Mouse (Mus musculus) heart, adult 18-20 months (tissue): ENCODE measurements around the gene Ano6. TPM values are rescaled to one million over a fixed set of nuclear protein-coding genes. Genes with fewer than 3 reads are reported as not detected.

Source experiments
- DNase-seq, 2 experiments: peaks; one replicate each; pipeline ENCODE4 v3.0.0; 2021 to 2022; ENCODE audit warnings: mixed read lengths in 1 of 2
- total RNA-seq, 2 experiments: library from RNA; stranded (reverse); gene quantifications; 2 replicates each; pipeline ENCODE4 v1.2.3; 2021

Ano6 gene
- total RNA-seq, 2 experiments from 2014 or later = 15.9 to 18.3 TPM

DNA sequence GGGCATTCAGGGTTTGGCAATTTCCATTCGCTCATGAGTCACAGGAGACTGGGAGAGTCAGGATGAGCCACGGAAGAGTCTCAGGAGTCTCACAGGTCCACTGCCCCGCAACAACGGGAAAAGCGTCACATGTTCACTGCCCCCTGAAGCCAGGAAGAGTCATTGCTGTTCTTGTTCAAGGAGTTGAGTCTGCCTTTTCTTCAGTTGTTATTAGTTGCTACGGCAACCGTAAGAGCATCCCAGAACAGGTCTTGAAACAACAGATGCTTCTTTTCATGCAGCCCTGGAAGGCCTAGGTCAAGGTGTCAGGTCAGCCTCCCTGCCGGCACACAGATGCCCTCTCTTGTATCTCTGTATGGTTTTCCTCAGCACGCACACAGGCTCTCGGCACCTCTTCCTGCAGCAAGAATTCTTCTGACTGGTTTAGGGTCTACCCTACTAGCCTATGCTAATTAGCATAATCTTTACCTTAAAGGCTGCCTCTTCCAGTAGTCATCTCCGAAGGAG lies 36.9 kb downstream of the Ano6 start:
- no peak for DNase-seq

DNA sequence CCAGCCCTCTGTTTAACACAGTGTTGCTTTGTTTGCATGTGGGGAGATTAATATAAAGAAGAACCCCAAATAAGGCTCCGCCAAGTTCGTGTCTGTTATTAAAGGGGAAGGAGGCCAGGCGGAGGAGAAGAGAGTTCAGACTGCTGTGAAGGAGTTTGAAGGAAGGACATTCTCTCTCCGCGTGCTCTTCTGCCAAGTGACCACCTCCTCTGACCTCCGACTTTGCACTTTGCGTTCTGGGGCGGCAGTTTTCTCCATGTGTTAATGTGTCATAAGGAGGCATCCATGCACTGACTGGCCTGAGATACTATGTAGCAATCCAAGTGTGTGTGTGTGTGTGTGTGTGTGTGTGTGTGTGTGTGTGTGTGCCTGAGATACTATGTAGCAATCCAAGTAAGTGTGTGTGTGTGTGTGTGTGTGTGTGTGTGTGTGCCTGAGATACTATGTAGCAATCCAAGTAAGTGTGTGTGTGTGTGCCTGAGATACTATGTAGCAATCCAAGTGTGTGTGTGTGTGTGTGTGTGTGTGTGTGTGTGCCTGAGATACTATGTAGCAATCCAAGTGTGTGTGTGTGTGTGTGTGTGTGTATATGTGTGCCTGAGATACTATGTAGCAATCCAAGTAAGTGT lies 37.5 kb downstream of the Ano6 start:
- DNase-seq = peak; percentile 41

DNA sequence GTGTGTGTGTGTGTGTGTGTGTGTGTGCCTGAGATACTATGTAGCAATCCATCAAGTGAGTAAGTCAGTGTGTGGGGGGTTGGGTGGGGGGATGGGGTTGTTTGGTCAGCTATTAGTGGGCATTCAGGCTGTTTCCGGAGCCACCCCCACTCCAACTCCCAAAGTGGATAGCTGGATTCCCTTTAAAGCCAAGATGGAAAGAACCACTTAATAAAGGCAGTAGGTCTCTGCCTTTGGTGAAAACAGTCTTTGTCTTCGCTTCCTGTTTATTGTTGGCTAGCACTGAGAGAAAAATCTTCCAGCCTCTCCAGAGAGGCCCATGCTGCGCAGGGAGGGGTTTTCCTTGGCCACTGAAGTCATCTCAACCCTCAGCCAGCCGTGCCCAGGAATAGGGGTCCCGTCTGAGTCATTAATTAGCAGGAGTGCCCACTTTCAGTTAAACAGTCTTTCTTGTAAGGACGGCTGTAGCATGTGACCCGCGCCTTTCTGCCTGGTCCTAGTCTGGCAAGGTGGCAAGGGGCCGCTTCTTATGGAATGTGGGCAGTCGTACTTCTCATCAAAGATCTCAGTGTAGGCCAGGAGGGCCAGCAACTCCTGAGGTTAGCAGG lies 38.1 kb downstream of the Ano6 start:
- DNase-seq = peak; percentile 46 to 47

DNA sequence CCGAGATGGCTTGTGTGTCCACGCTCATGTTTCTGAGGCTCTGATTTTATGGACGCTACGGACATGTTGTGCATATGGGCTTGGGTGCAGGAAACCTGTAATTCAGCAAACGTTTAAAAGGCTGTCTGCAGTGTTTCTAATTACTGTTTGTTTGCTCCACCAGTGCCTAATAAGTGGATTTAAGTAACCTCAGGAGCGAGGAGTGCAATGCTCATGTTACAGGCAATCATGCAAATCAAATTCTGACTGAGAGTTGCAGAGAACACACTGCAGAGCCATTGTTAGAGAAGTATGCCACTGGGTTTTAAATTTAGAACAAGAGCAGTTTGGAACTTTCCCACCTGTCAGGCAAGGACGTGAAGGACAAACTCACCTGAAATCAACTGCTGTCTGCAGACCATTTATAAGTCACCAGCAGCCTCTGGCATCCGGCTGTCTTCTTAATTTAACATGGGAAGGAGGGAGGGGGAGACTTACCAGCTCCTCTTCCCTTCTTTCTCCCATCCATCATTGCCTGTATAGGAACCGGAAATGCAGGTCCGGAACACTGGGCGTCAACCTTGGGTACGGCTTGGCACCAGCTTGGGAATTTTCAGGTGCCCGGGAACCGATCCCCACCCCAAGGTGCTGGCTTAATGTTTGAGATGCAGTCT lies 39.0 kb downstream of the Ano6 start:
- no peak for DNase-seq

DNA sequence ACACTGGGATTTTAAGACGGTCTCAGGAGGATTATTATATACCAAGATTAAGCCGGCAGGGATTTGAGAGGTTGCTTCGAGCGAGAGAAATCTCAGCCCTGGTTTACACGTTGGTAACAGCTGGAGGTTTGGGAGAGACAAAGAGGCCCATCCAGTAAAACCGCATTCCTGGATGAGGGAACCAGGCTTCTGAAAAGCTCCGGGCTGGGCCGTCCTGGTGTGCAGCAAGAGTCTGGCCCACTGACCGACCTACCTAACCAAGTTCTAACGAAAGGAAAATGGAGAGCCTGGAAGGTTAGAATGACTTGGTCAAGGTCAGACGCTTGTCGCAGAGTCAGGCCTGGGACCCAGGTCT lies 39.5 kb downstream of the Ano6 start:
- no peak for DNase-seq

DNA sequence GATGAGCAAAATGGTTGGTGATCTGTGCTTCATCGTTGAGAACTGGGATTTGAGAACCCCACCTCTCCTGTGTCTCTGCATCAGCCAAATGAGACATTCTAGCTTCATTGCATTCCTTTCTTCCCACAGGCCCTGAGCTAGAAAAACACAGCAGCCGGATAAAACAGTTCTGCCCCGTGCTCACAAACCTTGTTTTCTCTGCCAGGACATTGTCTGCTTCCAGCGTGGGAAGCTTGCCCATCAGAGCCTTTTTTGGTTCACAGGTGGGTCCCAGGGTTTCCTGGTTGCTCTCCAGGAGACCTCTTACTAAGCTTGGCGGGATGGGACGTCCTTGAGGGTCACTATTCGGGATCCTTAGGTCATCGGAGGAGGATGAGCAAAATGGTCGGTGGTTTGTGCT lies 42.6 kb downstream of the Ano6 start:
- DNase-seq = no peak

DNA sequence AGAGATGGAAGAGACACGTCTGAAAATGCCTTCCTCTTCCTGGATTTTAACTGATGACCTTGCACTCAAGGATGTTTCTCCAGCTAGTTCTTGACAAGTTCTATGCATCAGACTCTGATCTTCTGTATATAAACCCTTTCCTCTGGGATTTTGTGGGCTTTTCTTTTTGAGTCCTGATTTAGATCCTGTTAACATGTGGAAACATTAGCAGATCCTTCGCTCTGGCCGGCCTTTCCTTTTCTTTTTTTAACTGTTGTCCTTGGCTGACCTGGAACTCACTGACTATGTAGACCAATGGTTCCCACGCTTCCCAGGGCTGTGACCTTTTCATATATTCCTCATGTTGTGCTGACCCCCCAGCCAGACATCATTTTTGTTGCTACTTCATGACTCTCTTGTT lies 45.4 kb downstream of the Ano6 start:
- DNase-seq = peak; percentile 37 to 47

DNA sequence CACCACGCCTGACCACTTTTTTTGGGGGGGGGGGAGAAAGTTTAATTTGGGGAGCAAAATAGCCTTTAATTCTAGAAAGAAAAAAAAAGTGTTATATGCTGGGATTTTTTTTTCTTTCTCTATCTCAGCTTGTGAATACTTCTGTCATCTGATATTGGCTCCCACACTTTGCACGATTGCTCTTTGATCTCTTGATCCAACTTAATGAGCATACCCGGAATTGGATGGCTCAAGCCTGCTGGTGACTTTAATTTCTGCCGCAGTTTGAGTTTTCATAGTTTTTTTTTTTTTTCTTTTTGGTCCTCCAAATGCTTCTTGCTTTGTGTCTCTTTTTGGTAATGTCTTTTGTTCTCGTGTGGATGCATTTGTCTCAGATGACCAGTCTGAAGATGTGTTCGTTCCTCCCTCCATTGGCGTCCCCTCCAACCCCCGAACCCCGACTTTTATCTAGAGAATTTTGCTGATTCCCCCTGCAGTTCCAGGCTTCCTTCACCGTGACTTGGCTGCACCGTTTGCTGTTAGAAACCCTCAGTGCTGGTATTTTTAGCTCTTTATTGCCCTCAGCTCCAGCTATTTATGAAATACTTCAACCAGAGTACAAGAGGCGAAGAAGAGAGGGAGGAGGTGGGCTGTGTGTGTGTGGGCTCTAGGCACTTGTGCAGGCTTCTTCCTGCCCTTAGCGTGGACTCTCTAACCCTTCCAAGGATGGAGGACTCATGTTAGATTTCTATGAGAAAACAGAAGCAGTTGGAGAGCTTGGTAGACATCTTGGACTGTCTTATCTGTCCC lies 46.2 kb downstream of the Ano6 start:
- no peak for DNase-seq

DNA sequence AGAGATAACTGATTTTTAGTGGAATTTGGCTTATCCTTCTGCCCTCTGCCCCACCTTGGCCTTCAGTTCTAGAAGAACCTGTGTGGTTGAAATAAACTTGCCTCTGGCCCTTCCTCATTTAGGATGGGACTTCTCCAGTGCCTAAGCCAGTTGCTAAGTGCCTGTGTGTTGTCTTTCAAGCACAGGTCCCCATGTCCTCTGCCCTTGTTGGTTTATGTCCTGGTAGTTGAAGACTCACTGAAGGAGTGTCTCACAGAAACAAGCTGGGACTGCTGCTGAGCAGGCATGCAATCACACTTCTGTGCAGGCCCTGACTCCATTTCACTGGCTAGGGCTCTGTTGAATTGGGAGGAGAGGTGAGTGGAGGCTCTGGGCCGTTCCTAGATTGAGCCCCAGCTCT lies 46.9 kb downstream of the Ano6 start:
- DNase-seq = no peak

DNA sequence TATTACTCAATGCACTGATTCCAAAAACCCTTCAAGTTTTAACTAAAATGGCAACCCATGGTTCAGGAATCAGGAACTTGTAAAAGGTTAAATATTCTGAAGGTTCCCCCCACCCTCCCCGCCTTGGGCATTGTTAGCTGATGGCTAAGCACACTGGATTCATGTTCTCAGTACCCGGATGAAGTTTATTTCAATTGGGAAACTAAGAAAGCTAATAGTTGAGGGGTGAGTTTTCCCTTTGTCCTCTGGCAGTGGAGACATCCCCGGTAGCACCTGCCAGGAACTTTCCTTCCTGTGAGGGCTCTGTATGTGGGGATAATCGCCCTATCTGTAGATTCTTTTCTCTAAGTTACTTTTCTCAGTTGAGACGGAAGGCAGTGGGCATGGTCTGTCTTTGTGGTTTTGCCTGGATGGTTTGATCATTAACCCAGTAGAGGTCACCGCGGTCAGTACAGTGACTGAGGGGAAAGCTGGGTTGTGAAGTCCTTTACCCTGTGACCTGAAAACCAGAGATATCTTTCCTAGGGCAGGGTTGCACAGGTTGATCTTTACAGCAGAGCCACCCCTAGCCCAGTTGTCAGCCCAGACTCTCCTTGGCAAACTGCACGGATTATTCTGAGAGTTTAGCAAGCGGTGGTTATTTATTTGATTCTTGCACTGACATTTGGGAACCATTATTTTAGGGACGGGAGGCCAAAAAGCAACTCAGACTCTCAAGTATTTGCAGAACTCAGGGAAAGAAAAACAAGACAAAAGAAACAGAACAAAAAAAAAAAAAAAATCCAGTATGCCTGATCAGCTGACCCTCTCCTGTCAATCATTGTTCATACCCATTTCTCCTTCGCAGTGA lies 47.8 kb downstream of the Ano6 start:
- no peak for DNase-seq

DNA sequence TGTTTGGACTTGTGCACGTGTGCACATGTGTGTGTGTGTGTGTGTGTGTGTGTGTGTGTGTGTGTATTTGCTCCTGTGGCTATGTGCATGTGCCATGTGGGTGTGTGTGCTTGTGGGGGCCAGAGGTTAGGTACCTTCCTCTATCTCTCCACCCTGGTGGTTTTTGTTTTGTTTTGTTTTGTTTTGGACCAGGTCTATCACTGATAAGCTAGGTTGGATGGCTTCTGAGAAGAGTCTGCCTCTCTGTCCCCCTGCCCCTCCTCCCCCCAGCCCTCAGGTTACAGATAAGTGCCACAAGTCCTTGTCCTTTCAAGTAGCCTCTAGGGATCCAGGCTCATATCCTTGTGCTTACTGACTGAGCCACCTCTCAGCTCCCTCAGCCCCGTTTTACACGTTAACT lies 49.1 kb downstream of the Ano6 start:
- no peak for DNase-seq

DNA sequence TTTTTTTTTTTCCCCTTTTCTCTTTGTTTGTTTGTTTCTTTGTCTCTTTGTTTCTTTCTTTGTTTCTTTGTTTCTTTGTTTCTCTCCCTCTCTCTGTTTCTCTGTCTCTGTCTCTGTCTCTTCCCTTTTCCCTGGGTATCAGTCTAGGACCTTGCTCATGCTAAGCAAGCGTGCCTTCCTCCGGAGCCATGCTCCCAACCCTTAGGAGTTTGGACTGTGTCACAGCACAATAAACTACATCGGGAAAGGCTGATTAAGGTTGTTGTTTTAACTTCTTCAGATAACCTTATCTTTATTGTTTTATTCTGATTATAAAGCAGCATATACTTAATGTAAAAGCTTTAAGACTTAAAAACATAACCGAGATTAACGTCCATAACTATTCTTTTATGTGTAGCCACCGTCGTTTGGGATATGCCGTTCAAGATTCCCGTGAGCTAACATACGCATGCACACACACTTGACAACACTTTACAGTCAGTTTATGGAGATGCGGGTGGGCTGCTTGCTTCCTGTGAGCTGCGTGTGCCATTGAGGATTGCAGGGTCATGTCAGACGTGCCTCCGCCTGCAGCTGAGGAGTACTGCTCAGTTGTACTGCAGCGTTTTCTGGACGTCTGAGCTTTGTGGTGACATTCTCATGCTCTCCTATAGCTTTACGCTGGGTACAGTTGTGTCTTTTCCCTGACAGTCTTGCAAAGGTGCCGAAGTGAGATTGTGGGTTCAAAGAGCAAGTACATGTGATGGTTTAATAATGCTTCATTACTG lies 52.7 kb downstream of the Ano6 start:
- no peak for DNase-seq

DNA sequence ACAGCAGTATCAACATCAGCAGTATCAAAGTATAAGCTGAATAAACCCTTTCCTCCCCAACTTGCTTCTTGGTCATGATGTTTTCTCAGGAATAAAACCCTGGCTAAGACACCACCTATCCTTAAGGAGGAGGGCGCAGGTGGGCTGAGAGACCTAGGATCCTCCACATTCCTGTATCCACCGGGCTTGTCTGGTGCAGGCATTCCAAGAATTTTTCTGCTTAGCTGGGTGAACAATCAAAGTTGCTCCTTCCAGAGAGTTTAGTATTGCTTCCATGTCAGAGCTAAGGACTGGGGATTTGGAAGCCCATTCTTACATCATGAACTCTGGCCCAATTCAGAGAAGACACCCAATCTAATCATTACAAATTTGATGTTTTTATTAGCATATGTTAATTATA lies 53.8 kb downstream of the Ano6 start:
- DNase-seq = no peak

DNA sequence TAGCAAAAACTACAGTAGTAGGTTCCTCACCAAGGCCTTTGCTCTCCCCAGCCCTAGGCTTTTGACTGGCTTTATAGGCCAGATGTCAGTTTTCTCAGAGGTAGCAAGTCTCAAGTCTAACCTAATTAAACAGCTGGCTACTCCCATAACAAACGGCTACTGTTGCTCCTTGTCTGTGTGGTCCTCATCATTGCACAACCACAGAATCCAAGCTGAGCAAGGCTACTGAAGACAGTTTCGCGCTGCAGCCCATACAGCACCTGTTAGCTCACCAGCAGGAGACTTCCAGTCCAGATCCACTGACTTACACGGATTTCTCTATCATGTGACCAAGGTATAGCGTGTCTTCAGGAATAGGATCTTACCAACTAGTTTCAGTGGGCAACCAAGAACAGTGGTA lies 55.5 kb downstream of the Ano6 start:
- no peak for DNase-seq

DNA sequence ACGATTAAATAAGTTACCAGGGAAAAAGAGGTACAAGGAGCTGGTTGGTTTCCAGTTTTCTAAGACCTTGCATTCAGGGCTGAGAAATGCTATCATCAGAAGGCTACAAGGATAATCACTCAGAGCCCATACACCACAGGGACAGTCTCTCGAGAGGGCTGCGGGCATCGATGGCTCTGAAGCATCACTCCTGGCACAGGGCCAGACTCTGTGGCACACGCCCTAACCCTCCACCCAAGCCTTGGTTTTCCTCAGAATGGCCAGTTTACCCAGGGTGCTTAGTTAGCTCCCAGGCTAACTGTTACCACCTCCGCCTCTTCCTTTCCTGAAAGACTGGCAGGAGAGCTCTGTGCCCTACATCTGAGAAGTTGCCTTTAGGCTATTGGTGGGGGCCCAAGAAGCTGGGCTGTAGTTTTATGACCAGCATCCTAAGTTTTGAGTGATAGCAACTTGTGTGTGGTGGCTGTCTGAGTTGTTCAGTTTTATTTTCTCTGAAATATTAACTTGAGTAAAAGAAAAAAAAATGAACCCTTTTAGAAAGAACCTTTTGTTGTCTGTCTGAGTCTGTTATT lies 57.9 kb downstream of the Ano6 start:
- DNase-seq = no peak

DNA sequence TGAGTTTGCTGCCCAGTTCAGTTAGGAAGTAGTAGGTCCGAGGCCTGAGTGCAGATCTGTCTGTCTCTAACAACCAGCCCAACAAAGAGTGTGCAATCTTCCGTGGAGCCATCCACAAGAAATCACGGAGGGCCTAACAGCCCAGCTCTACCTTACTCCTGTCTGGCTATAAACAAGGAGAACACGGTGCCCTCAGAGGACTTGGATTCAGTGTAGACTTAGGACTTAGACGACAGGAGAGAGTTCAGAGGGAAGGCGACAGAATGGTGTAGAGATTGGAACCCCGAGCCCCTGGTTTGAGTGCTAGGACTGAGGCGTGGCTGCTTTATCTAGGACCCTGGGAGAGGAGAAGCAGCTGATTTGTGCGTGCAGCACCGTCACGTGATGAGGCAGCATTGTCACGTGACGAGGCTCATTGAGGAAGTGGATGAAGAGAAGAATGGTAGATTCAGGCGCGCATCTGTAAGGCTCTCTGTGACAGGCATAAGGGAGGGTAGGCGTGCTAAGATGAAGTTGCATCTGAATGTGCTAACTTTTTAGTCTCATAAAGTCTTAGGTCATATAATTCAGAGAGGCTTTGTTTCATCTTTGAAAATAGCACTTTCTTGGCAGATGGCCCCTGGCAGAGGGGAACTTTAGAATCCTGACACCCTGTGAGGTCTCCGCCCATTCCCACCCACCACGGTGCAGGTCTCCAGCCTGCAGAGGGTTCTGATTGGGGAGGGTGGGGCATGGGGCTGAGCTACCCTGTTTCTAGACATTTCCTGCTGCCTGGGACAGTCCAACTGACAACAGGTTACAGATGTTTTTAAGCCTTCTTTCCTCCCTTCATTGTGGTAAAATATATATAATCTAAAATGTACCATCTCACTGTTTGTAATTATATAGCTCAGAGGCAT lies 59.1 kb downstream of the Ano6 start:
- no peak for DNase-seq

DNA sequence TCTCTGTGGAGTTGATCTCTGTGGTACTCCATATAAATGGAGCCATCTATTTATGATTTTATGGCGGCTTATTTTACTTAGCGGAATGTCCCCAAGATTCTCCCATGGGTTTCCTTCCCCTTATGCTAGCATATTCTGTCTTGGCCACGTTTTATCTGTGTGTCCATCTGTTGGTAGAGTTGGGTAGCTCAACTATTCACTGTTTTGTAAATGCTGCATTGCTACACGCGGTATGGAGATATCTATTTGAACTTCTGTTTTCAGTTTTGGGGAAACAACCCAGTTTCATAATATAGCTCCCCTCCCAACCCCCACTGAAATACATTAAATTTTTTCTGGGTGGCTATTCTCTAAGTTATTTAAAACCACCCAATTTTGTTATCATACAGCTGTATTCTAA lies 59.9 kb downstream of the Ano6 start:
- no peak for DNase-seq

DNA sequence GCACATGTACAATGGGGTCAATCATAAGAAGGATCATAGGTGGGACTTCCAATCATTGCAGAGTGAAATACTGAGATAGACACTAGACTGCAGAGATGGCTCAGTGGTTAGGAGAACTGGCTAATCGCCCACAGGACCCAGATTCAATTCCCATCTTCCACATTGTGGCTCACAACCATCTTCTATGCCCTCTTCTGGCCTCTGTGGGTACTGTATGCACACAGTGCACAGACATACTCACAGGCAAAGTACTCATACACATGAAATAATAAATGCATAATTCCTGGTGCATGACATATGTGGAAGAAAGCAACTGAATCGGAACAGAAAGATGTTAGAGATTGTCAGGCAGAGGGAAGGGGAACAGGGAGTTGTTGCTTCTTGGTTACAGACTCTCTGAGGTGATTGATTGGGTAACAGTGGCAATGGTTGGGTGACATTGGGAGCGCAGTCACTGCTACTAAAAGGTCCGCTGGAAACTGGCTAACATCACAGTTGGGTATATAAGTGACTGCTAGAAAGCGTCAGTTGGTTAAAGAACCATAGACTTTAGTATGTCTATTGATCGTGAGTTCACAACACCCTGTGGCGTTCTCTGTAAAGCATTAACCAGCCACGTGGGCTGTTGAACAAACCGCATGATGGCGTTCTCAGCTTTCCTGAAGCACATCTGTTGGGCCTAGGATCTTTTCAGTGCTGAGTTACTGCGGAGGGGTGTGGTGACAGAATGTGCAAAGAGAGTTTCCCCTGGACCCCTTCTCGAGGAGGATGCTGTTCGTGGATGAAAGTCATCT lies 64.6 kb downstream of the Ano6 start:
- DNase-seq = no peak

DNA sequence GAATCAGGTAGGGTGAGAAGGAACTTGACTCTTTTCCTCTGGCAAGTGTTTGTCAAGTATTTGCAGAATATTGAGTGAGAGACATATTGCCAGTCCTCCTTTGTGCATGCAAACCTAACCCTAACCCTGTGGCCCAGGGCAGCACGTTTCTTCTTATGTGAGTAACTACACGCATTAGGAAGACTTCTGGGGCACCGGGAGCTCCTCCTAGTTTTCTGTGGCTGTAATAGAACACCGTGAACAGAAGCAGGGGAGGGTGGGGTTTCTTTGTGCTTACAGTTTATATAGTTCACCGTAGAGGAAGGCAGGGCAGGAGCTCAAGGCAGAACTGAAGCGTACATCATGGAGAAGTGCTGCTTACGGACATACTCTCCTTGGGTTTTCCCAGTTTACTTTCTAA lies 65.3 kb downstream of the Ano6 start:
- no peak for DNase-seq
